Mouse (Mus musculus) gastrocnemius, postnatal 4 days (tissue): ENCODE measurements around the gene Slfn4. TPM values are rescaled to one million over a fixed set of nuclear protein-coding genes. Genes with fewer than 3 reads are reported as not detected.
"Not testable (repeated sequence)": the region's sequence is repeated elsewhere in the genome, so short reads cannot be mapped to it uniquely, and the experiment has no call there.

Experiments used
- DNase-seq, 2 experiments: peaks; one replicate each; pipeline ENCODE4 v3.0.0; 2021 to 2022; ENCODE audit warnings: low spot score in 2 of 2, mixed read lengths in 2 of 2
- long read RNA-seq, 2 experiments: library from polyadenylated mRNA; stranded (forward); transcript quantifications; one replicate each; pipeline ENCODE4 v2.0.0; 2021
- total RNA-seq, 2 experiments: library from RNA; stranded (reverse); gene quantifications; 2 replicates each; pipeline ENCODE4 v1.2.3; 2021

Gene Slfn4
- total RNA-seq, result under 1 TPM; 0.12 to 0.16 TPM
- long read RNA-seq, experiment 1, result 0 reads
- long read RNA-seq, experiment 2, partial matches to known transcripts, result 0 of 1 reads
- long read RNA-seq, experiment 2, other reads (novel, unspliced or antisense), result 1 of 1 reads

- no peak for DNase-seq
These were observed at the start of gene Slfn4 for GRCm38 (mm10) chr11:83174948-83175539. Gene Slfn4 (plus strand): TSS chr11:83175186.

GRCm38 (mm10) chr11:83125633-83126032 lies 49.4 kb upstream of the Slfn4 start:
- not testable (repeated sequence) for DNase-seq

GRCm38 (mm10) chr11:83137253-83137652 lies 37.7 kb upstream of the Slfn4 start:
- DNase-seq, result not testable (repeated sequence)

- not testable (repeated sequence) for DNase-seq
These were observed 26.0 kb upstream of the Slfn4 start for GRCm38 (mm10) chr11:83148939-83149338.

GRCm38 (mm10) chr11:83191134-83191893 lies 16.3 kb downstream of the Slfn4 start, which contains the start of gene Slfn3:
Gene Slfn3 (plus strand): TSS chr11:83191330.
- peak in 1 of 2 experiments; percentile 15 for DNase-seq

GRCm38 (mm10) chr11:83192001-83192400 lies 17.0 kb downstream of the Slfn4 start:
- no peak for DNase-seq

- no peak for DNase-seq
These were observed 30.0 kb downstream of the Slfn4 start for GRCm38 (mm10) chr11:83205002-83205401.

- DNase-seq, result no peak
These were observed 41.1 kb downstream of the Slfn4 start for GRCm38 (mm10) chr11:83216119-83216518.

- DNase-seq, result no peak
These were observed 46.4 kb downstream of the Slfn4 start for GRCm38 (mm10) chr11:83221328-83221877.

- no peak for DNase-seq
These were observed 48.4 kb downstream of the Slfn4 start for GRCm38 (mm10) chr11:83223367-83223766.

- not testable (repeated sequence) for DNase-seq
These were observed 48.8 kb downstream of the Slfn4 start for GRCm38 (mm10) chr11:83223793-83224192.

- DNase-seq, result no peak
These were observed 49.2 kb downstream of the Slfn4 start for GRCm38 (mm10) chr11:83224217-83224616.

GRCm38 (mm10) chr11:83224750-83225149 lies 49.8 kb downstream of the Slfn4 start:
- DNase-seq, result no peak

- DNase-seq, result no peak
These were observed 50.5 kb downstream of the Slfn4 start for GRCm38 (mm10) chr11:83225371-83225960.

GRCm38 (mm10) chr11:83227926-83228723 lies 53.1 kb downstream of the Slfn4 start:
- no peak for DNase-seq

GRCm38 (mm10) chr11:83230966-83231365 lies 56.0 kb downstream of the Slfn4 start:
- DNase-seq, result no peak

GRCm38 (mm10) chr11:83233621-83234020 lies 58.6 kb downstream of the Slfn4 start:
- DNase-seq, result not testable (repeated sequence)

- DNase-seq, result not testable (repeated sequence)
These were observed 62.4 kb downstream of the Slfn4 start for GRCm38 (mm10) chr11:83237390-83237789.

- DNase-seq, result no peak
These were observed 63.4 kb downstream of the Slfn4 start for GRCm38 (mm10) chr11:83238389-83238788.

GRCm38 (mm10) chr11:83239811-83240210 lies 64.8 kb downstream of the Slfn4 start:
- DNase-seq, result no peak
